Mouse (Mus musculus) embryonic facial prominence, embryonic 14.5 days (tissue): ENCODE measurements around the gene Ifitm3. TPM values are rescaled to one million over a fixed set of nuclear protein-coding genes. Genes with fewer than 3 reads are reported as not detected.

Experiments used
- ATAC-seq: fragments of 200-750 bp; cut with Nextera tagmentation; 2 replicates; pipeline ENCODE4 v1.8.0; 2017; ENCODE audit warnings: low read depth, moderate number of reproducible peaks, moderate TSS enrichment
- DNase-seq: peaks from one replicate; pipeline ENCODE4 v3.0.0-alpha.2; 2015; ENCODE audit warnings: low spot score
- H3K27ac ChIP-seq: fragments of 300-500 bp; sonication (generic); replicated peaks from 2 replicates; pipeline ENCODE4 v1.5.1; 2014; ENCODE audit warnings: low read depth, mild to moderate bottlenecking, low read length, moderate library complexity
- H3K27me3 ChIP-seq: fragments of 300-500 bp; sonication (generic); replicated peaks from 2 replicates; pipeline ENCODE4 v1.6.1; 2014; ENCODE audit warnings: low read length; ENCODE audit not compliant: control insufficient read depth, insufficient read depth
- H3K36me3 ChIP-seq: fragments of 300-500 bp; sonication (generic); 2 replicates; pipeline ENCODE4 v1.6.1; 2014; ENCODE audit warnings: low read length, mixed read lengths; ENCODE audit not compliant: control insufficient read depth, insufficient read depth
- H3K4me1 ChIP-seq: fragments of 300-500 bp; sonication (generic); 2 replicates; pipeline ENCODE4 v1.6.1; 2014; ENCODE audit warnings: antibody characterized with exemption, low read length; ENCODE audit not compliant: control insufficient read depth, insufficient read depth
- H3K4me2 ChIP-seq: fragments of 300-500 bp; sonication (generic); 2 replicates; pipeline ENCODE4 v1.6.1; 2014; ENCODE audit warnings: low read depth, mild to moderate bottlenecking, low read length, moderate library complexity, mixed read lengths
- H3K4me3 ChIP-seq: fragments of 300-500 bp; sonication (generic); 2 replicates; pipeline ENCODE4 v1.5.1; 2014; ENCODE audit warnings: low read depth, mild to moderate bottlenecking, low read length
- H3K9ac ChIP-seq: fragments of 300-500 bp; sonication (generic); 2 replicates; pipeline ENCODE4 v1.6.1; 2014; ENCODE audit warnings: low read depth, mild to moderate bottlenecking, low read length, moderate library complexity, mixed read lengths
- H3K9me3 ChIP-seq: fragments of 300-500 bp; sonication (generic); 2 replicates; pipeline ENCODE4 v1.6.1; 2016; ENCODE audit warnings: low read length; ENCODE audit not compliant: control insufficient read depth
- WGBS: fragments of 180-500 bp; shearing (Covaris S2); extraction: QIAGEN DNeasy Blood & Tissue Kit; methylation state at CpG from one replicate; pipeline ENCODE4 v1.1.7; 2014; 5-methylcytosine and 5-hydroxymethylcytosine counted together
- polyA plus RNA-seq: library from polyadenylated mRNA; unstranded; fragments of >200 nt; fragmentation: Nextera tagmentation; extraction: Ambion mirVana; gene quantifications from 2 replicates; pipeline ENCODE4 v1.2.1, GENCODE M21; 2014

Gene Ifitm3
- polyA plus RNA-seq, 1 experiment from 2014 or later = 178 TPM

DNA sequence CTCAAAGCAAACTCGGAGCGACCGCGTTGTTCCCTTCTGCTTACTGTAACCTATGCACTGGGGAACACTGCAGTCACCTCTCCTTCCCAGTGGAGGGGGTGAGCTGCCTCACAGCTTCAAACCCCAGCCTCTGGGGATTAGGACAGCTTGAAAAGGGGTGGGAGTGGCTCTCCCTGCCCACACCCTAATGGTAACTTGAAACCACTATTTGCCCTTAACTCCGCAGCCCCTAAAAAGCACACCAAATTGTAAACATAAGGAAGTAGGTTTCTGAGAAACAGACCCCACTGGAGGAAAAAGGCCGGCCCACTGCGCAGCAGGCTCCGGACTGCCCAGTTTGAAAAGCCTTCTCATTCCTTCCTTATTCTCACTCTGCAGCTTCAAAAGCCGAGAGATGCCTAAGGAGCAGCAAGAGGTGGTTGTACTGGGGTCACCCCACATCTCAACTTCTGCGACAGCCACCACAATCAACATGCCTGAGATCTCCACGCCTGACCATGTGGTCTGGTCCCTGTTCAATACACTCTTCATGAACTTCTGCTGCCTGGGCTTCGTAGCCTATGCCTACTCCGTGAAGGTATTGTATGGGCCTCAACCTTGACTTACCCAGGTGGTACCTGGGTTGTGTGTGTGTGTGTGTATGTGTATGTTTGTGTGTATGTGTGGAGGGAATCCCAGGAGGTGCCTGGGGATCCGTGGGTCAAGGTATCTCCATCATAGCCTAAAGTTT, 42.5 kb downstream of the Ifitm3 start:
- ATAC-seq (peak; percentile 88; the same call in 1 of the 2 replicates), DNase-seq (peak; percentile 90)
- H3K4me1 ChIP-seq = peaks cover 17% of the 10 kb centered on the region
- no peaks in the 10 kb centered on the region for H3K27me3 ChIP-seq
- 0 out of 2 replicates have a peak overlapping the region, but pooled peaks have one; percentile 9 for H3K9ac ChIP-seq
- H3K36me3 ChIP-seq = no peaks in the 10 kb centered on the region
- peak overlapping the region; percentile 33 for H3K4me2 ChIP-seq
- H3K9me3 ChIP-seq = no peaks in the 10 kb centered on the region
- H3K4me3 ChIP-seq = peak overlapping the region; percentile 0; the same call in 1 of the 2 replicates
- WGBS = 10% methylated on average over 14 of the region's 14 CpGs
- H3K27ac ChIP-seq = peak overlapping the region; percentile 67

DNA sequence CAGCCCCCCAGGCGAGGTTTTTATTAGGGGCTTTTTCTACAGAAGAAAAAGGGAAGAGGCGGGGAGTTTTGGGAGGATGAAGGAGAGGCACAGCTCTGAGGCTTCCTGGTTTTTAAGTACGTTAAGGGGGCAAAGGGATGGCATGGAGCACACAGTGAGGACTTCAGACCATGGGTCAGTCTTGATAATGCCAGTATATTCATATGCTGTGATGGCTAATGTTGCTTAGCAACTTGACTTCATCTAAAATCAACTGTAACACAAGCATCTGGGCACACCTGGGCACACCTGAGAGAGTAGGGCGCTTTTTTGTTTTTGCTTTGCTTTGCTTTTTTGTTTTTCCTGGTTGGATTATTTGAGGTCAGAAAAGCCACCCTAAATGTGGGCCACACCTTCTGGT, 43.6 kb downstream of the Ifitm3 start, which contains the start of gene Ifitm1:
Gene Ifitm1 (plus strand): TSS at position 301 of the 400 bp plus-strand sequence.
- DNase-seq (no peak), ATAC-seq (no peak)
- H3K4me1 ChIP-seq = peaks cover 15% of the 10 kb centered on the region
- H3K9ac ChIP-seq = peak within 1 kb of the TSS; percentile 9; the same call in 1 of the 2 replicates
- H3K9me3 ChIP-seq = no peaks in the 10 kb centered on the region
- no peaks in the 10 kb centered on the region for H3K36me3 ChIP-seq
- no peaks in the 10 kb centered on the region for H3K27me3 ChIP-seq
- H3K4me2 ChIP-seq = peak within 1 kb of the TSS; percentile 33; the same call in 1 of the 2 replicates
- WGBS = 82% methylated on average over 4 of the region's 4 CpGs
- H3K27ac ChIP-seq = peak within 1 kb of the TSS; percentile 67
- H3K4me3 ChIP-seq = peak within 1 kb of the TSS; percentile 0; the same call in 1 of the 2 replicates

DNA sequence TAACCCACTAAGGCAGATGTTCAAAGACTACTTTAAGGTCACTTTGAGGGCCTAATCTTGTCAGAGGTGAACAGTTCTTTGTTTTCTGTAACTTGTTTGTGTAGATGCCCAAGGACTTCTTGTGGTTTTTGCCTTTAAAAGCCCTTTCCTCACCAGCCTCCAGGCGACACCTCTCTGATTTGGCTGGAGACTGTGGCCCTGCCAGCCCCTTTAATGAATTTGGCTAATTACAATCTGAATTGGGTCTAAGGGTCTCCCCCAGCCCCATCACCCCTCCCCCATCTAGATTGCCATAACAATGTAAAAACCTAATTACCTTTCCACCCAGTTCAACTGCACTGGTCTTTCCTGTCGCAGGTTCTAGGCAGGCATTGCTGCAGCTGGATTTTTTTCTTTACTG, 47.8 kb downstream of the Ifitm3 start:
- 66% methylated on average over 2 of the region's 2 CpGs for WGBS

DNA sequence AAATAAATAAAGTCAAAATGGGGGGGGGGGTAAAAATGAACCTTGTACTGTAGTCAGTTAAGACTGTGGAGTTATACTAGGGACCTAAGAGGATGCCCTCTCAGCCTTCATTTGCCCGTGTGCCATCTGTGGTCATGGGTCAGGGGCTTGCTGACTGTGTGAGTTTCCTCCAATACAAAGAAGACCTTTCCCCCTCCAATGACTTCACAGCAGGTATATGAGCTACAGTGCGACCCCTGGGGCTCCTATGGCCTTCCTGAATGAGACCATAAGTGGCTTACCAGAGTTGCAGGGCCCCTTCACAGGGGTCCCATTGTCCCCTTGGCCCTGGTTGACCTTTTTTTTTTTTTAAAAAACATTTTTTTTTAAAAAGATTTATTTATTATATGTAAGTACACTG, 49.2 kb downstream of the Ifitm3 start:
- WGBS = 46% methylated on average over 2 of the region's 2 CpGs
- H3K9ac ChIP-seq = no peak overlapping the region
- no peak overlapping the region for H3K27ac ChIP-seq
- ATAC-seq (no peak), DNase-seq (no peak)
- H3K9me3 ChIP-seq = no peaks in the 10 kb centered on the region
- H3K27me3 ChIP-seq = no peaks in the 10 kb centered on the region
- H3K4me1 ChIP-seq = peaks cover 11% of the 10 kb centered on the region
- H3K36me3 ChIP-seq = no peaks in the 10 kb centered on the region
- no peak overlapping the region for H3K4me2 ChIP-seq
- H3K4me3 ChIP-seq = no peak overlapping the region

More for the DNA sequence above, 47.8 kb downstream of the Ifitm3 start:
- Histone ChIP-seq H3K4me1 (peaks cover 5% of the 10 kb centered on the region), H3K27ac (no peak overlapping the region), H3K4me2 (no peak overlapping the region), H3K4me3 (no peak overlapping the region), H3K36me3 (no peaks in the 10 kb centered on the region), H3K9me3 (no peaks in the 10 kb centered on the region), H3K9ac (no peak overlapping the region), H3K27me3 (no peaks in the 10 kb centered on the region)
- ATAC-seq (no peak), DNase-seq (no peak)

DNA sequence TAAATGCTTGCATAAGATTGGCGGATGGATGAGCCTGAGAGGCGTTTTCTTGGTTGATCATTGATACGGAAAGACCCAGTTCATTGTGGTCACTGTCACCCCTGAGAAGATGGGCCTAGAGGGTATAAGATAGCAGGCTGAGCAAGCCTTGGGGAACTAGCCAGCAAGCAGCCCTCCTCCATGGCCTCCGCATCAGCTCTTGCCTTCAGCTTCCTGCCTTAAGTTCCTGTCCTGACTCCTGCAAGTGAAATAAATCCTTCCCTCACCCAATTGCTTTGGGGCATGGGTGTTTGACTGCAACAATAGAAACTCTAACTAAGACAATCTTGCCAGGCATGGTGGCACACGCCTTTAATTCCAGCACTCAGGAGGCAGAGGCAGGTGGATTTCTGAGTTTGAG, 50.5 kb downstream of the Ifitm3 start:
- no peaks in the 10 kb centered on the region for H3K27me3 ChIP-seq
- H3K4me3 ChIP-seq = no peak overlapping the region
- DNase-seq (no peak), ATAC-seq (no peak)
- H3K9ac ChIP-seq = no peak overlapping the region
- H3K36me3 ChIP-seq = no peaks in the 10 kb centered on the region
- no peaks in the 10 kb centered on the region for H3K9me3 ChIP-seq
- 81% methylated on average over 5 of the region's 5 CpGs for WGBS
- H3K4me1 ChIP-seq = peaks cover 15% of the 10 kb centered on the region
- H3K27ac ChIP-seq = no peak overlapping the region
- H3K4me2 ChIP-seq = no peak overlapping the region

Other genes starting within 250 kb of the Ifitm3 start
- not detected in 2 replicates for gene Cyp2e1, start 247.0 kb downstream of the Ifitm3 start, polyA plus RNA-seq
- 0.35 and 0.69 TPM in 2 replicates for gene Syce1, start 222.9 kb downstream of the Ifitm3 start, polyA plus RNA-seq
- 1.4 and 2.3 TPM in 2 replicates for gene Zfp941, start 188.6 kb downstream of the Ifitm3 start, polyA plus RNA-seq
- gene Urah, start 175.8 kb downstream of the Ifitm3 start, polyA plus RNA-seq = 7.6 and 12.9 TPM in 2 replicates
- gene Scgb1c1, start 165.2 kb downstream of the Ifitm3 start, polyA plus RNA-seq = 0.88 and 3.6 TPM in 2 replicates
- gene Odf3, start 163.0 kb downstream of the Ifitm3 start, polyA plus RNA-seq = not detected in 2 replicates
- gene Gm45785, start 154.4 kb downstream of the Ifitm3 start, polyA plus RNA-seq = not detected in 2 replicates
- 76.0 and 80.0 TPM in 2 replicates for gene Ric8a, start 153.8 kb downstream of the Ifitm3 start, polyA plus RNA-seq
- gene Bet1l, start 153.2 kb downstream of the Ifitm3 start, polyA plus RNA-seq = 65.4 and 75.3 TPM in 2 replicates
- gene Psmd13, start 128.8 kb downstream of the Ifitm3 start, polyA plus RNA-seq = 127 and 140 TPM in 2 replicates
- 18.3 and 19.9 TPM in 2 replicates for gene Sirt3, start 128.5 kb downstream of the Ifitm3 start, polyA plus RNA-seq
- gene Cox8b, start 110.3 kb downstream of the Ifitm3 start, polyA plus RNA-seq = 55.5 and 92.1 TPM in 2 replicates
- 0.19 and 0.42 TPM in 2 replicates for gene Nlrp6, start 89.9 kb downstream of the Ifitm3 start, polyA plus RNA-seq
- 22.7 and 25.5 TPM in 2 replicates for gene Pgghg, start 69.4 kb downstream of the Ifitm3 start, polyA plus RNA-seq
- gene Ifitm5, start 60.5 kb downstream of the Ifitm3 start, polyA plus RNA-seq = 108 and 179 TPM in 2 replicates
- 0.89 TPM in 1 of 2 replicates, not detected in the other for gene Gm45717, start 54.8 kb downstream of the Ifitm3 start, polyA plus RNA-seq
- gene Ifitm2, start 54.8 kb downstream of the Ifitm3 start, polyA plus RNA-seq = 1,406 and 1,438 TPM in 2 replicates
- gene Ifitm1, start 43.5 kb downstream of the Ifitm3 start, polyA plus RNA-seq = 63.4 and 76.6 TPM in 2 replicates
- gene Ifitm6, start 7.2 kb upstream of the Ifitm3 start, polyA plus RNA-seq = 1.6 and 2.1 TPM in 2 replicates
- not detected in 2 replicates for gene Gm17387, start 18.4 kb upstream of the Ifitm3 start, polyA plus RNA-seq
- gene B4galnt4, start 50.3 kb upstream of the Ifitm3 start, polyA plus RNA-seq = 6.6 and 10.3 TPM in 2 replicates
- gene Pkp3, start 67.4 kb upstream of the Ifitm3 start, polyA plus RNA-seq = 30.0 and 33.5 TPM in 2 replicates
- gene Sigirr, start 89.8 kb upstream of the Ifitm3 start, polyA plus RNA-seq = 4.0 and 4.4 TPM in 2 replicates
- gene Ano9, start 107.0 kb upstream of the Ifitm3 start, polyA plus RNA-seq = 3.7 and 5.0 TPM in 2 replicates
- 64.5 and 74.8 TPM in 2 replicates for gene Ptdss2, start 111.6 kb upstream of the Ifitm3 start, polyA plus RNA-seq
- gene Rnh1, start 162.1 kb upstream of the Ifitm3 start, polyA plus RNA-seq = 160 and 166 TPM in 2 replicates
- 122 and 142 TPM in 2 replicates for gene Hras, start 183.2 kb upstream of the Ifitm3 start, polyA plus RNA-seq
- 6.0 and 7.2 TPM in 2 replicates for gene Lrrc56, start 183.4 kb upstream of the Ifitm3 start, polyA plus RNA-seq
- gene Lmntd2, start 203.3 kb upstream of the Ifitm3 start, polyA plus RNA-seq = 1.3 and 1.5 TPM in 2 replicates
- gene Rassf7, start 205.1 kb upstream of the Ifitm3 start, polyA plus RNA-seq = 26.7 and 30.2 TPM in 2 replicates
- gene Phrf1, start 218.0 kb upstream of the Ifitm3 start, polyA plus RNA-seq = 59.8 and 62.7 TPM in 2 replicates